Mouse (Mus musculus): ENCODE data around the gene Tbx4.

DNA sequence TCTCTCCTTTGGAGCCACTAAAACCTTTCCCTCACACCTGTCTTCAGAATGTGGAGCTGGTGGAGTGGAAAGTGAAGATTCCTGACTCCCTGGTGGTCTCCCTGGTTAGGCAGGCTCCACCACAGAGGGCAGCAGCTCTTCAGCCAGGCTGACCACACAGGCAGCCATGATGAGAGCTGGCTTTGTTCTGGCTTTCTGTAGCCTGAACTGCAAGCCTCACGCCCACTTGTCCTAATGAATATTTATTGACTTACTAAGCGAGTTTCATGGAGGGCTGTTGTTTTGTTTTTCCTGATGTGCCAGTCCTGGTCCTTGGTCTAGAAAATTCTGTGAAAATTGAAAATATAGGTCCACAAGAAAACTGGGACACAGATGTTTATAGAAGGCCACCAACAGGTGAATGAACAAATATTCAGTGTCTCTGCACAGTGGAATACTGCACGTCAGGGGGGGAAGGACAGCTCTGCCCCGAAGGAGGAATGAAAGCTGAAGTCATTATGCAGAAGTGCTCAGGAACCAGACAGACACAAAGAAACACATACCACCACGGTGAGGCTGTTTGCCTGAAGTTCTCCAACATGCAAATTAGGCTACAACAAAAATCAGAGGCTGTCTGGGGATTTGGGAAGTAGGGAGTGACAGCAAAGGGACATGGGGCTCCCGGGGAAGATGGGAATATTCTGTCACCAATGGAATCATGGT, 28.1 kb upstream of the Tbx4 start:
- no peak for TF ChIP-seq POLR2A (IDR thresholded peaks at IDR 0.05; ENCODE audit: low read depth, low read length)
- TF ChIP-seq CTCF (IDR thresholded peaks at IDR 0.05; ENCODE audit: extremely low read depth, insufficient read depth, insufficient read length, insufficient replicate concordance): no peak
